Mouse (Mus musculus) stomach, embryonic 14.5 days (tissue): ENCODE data around the gene Spx. TPM values are rescaled to one million over a fixed set of nuclear protein-coding genes. Genes with fewer than 3 reads are reported as not detected.

Experiments
- ATAC-seq: fragments of 200-750 bp; cut with Nextera tagmentation; 2 replicates; pipeline ENCODE4 v1.8.0; 2017; ENCODE audit warnings: low read depth, moderate TSS enrichment; ENCODE audit not compliant: insufficient number of reproducible peaks, insufficient read depth, low FRiP score
- H3K27ac ChIP-seq: fragments of 300-500 bp; sonication (generic); 2 replicates; pipeline ENCODE4 v1.5.1; 2014; ENCODE audit warnings: mild to moderate bottlenecking, low read length, moderate library complexity, mixed read lengths
- H3K27me3 ChIP-seq: fragments of 300-500 bp; sonication (generic); 2 replicates; pipeline ENCODE4 v1.6.1; 2014; ENCODE audit warnings: low read length, control low read depth, mixed read lengths; ENCODE audit not compliant: control insufficient read depth, insufficient read depth
- H3K36me3 ChIP-seq: fragments of 300-500 bp; sonication (generic); 2 replicates; pipeline ENCODE4 v1.6.1; 2014; ENCODE audit warnings: mild to moderate bottlenecking, control low read depth, low read length, moderate library complexity, mixed read lengths; ENCODE audit not compliant: control insufficient read depth, insufficient read depth
- H3K4me1 ChIP-seq: fragments of 300-500 bp; sonication (generic); 2 replicates; pipeline ENCODE4 v1.6.1; 2014; ENCODE audit warnings: low read length, control low read depth, mixed read lengths; ENCODE audit not compliant: control insufficient read depth, insufficient read depth
- H3K4me2 ChIP-seq: fragments of 300-500 bp; sonication (generic); replicated peaks from 2 replicates; pipeline ENCODE4 v1.6.1; 2014; ENCODE audit warnings: low read depth, low read length, control low read depth
- H3K4me3 ChIP-seq: fragments of 300-500 bp; sonication (generic); 2 replicates; pipeline ENCODE4 v1.5.1; 2014; ENCODE audit warnings: low read depth, low read length, control low read depth
- H3K9ac ChIP-seq: fragments of 300-500 bp; sonication (generic); replicated peaks from 2 replicates; pipeline ENCODE4 v1.6.1; 2014; ENCODE audit warnings: low read depth, mild to moderate bottlenecking, control low read depth, low read length, moderate library complexity, mixed read lengths
- H3K9me3 ChIP-seq: fragments of 300-500 bp; sonication (generic); 2 replicates; pipeline ENCODE4 v1.6.1; 2016; ENCODE audit warnings: low read depth, low read length, control low read depth; ENCODE audit not compliant: control insufficient read depth
- WGBS: fragments of 180-500 bp; shearing (Covaris S2); extraction: QIAGEN DNeasy Blood & Tissue Kit; methylation state at CpG from one replicate; pipeline ENCODE4 v1.1.7; 2014; 5-methylcytosine and 5-hydroxymethylcytosine counted together
- polyA plus RNA-seq: library from polyadenylated mRNA; unstranded; fragments of >200 nt; fragmentation: Nextera tagmentation; extraction: Ambion mirVana; gene quantifications from 2 replicates; pipeline ENCODE4 v1.2.1, GENCODE M21; 2014

Spx gene
- polyA plus RNA-seq, result 1.0 and 1.3 TPM in 2 replicates

GRCm38 (mm10) chr6:142412906-142413491, at the start of gene Spx:
Gene Spx (plus strand): TSS chr6:142413441.
- H3K36me3 ChIP-seq, result no peaks in the 10 kb centered on the region
- no peak within 1 kb of the TSS for H3K4me2 ChIP-seq
- H3K9me3 ChIP-seq, result no peaks in the 10 kb centered on the region
- no peak for ATAC-seq
- no peak within 1 kb of the TSS; the same call in 1 of the 2 replicates for H3K4me3 ChIP-seq
- no peak within 1 kb of the TSS for H3K9ac ChIP-seq
- H3K27me3 ChIP-seq, result no peaks in the 10 kb centered on the region
- WGBS, result 50% methylated on average over 11 of the region's 11 CpGs
- H3K27ac ChIP-seq, result no peak within 1 kb of the TSS
- peaks cover 5% of the 10 kb centered on the region; the same call in 1 of the 2 replicates for H3K4me1 ChIP-seq

- Histone ChIP-seq H3K4me2 (no peak overlapping the region), H3K9me3 (no peaks in the 10 kb centered on the region), H3K4me3 (no peak overlapping the region), H3K36me3 (peaks cover 31% of the 10 kb centered on the region), H3K4me1 (no peaks in the 10 kb centered on the region), H3K9ac (no peak overlapping the region), H3K27ac (no peak overlapping the region), H3K27me3 (no peaks in the 10 kb centered on the region)
- no peak for ATAC-seq
- WGBS, result 84% methylated on average over 8 of the region's 8 CpGs
Measured at GRCm38 (mm10) chr6:142365742-142366472, 47.3 kb upstream of the Spx start.

GRCm38 (mm10) chr6:142366473-142367018, 46.7 kb upstream of the Spx start:
- H3K4me2 ChIP-seq, result no peak overlapping the region
- H3K9me3 ChIP-seq, result no peaks in the 10 kb centered on the region
- H3K9ac ChIP-seq, result no peak overlapping the region
- H3K4me3 ChIP-seq, result no peak overlapping the region
- no peak for ATAC-seq
- 93% methylated on average over 10 of the region's 10 CpGs for WGBS
- H3K27ac ChIP-seq, result no peak overlapping the region
- no peaks in the 10 kb centered on the region for H3K27me3 ChIP-seq
- H3K4me1 ChIP-seq, result no peaks in the 10 kb centered on the region
- H3K36me3 ChIP-seq, result peaks cover 27% of the 10 kb centered on the region

GRCm38 (mm10) chr6:142367565-142367964, 45.7 kb upstream of the Spx start:
- no peak for ATAC-seq
- Histone ChIP-seq H3K4me1 (no peaks in the 10 kb centered on the region), H3K4me3 (no peak overlapping the region), H3K4me2 (no peak overlapping the region), H3K27me3 (no peaks in the 10 kb centered on the region), H3K27ac (no peak overlapping the region), H3K36me3 (peaks cover 27% of the 10 kb centered on the region), H3K9ac (no peak overlapping the region), H3K9me3 (no peaks in the 10 kb centered on the region)
- 81% methylated on average over 3 of the region's 3 CpGs for WGBS

- Histone ChIP-seq H3K27me3 (no peaks in the 10 kb centered on the region), H3K27ac (no peak overlapping the region), H3K4me3 (no peak overlapping the region), H3K4me1 (no peaks in the 10 kb centered on the region), H3K9me3 (no peaks in the 10 kb centered on the region), H3K4me2 (no peak overlapping the region), H3K9ac (no peak overlapping the region), H3K36me3 (peaks cover 17% of the 10 kb centered on the region)
- WGBS, result 89% methylated on average over 3 of the region's 3 CpGs
- no peak for ATAC-seq
Measured at GRCm38 (mm10) chr6:142369568-142369967, 43.7 kb upstream of the Spx start.

- Histone ChIP-seq H3K36me3 (peaks cover 4% of the 10 kb centered on the region), H3K4me1 (no peaks in the 10 kb centered on the region), H3K27me3 (no peaks in the 10 kb centered on the region), H3K4me3 (no peak overlapping the region), H3K9ac (no peak overlapping the region), H3K9me3 (no peaks in the 10 kb centered on the region), H3K27ac (no peak overlapping the region), H3K4me2 (no peak overlapping the region)
- WGBS, result 69% methylated on average over 1 of the region's 1 CpGs
- ATAC-seq, result no peak
Measured at GRCm38 (mm10) chr6:142377081-142377480, 36.2 kb upstream of the Spx start.

- ATAC-seq, result no peak
- no peaks in the 10 kb centered on the region for H3K4me1 ChIP-seq
- H3K9me3 ChIP-seq, result no peaks in the 10 kb centered on the region
- H3K36me3 ChIP-seq, result no peaks in the 10 kb centered on the region; the same call in 1 of the 2 replicates
- no peaks in the 10 kb centered on the region for H3K27me3 ChIP-seq
- H3K4me3 ChIP-seq, result no peak overlapping the region
- no peak overlapping the region for H3K4me2 ChIP-seq
- H3K9ac ChIP-seq, result no peak overlapping the region
- WGBS, result 82% methylated on average over 8 of the region's 8 CpGs
- H3K27ac ChIP-seq, result no peak overlapping the region
Measured at GRCm38 (mm10) chr6:142378576-142379330, 34.5 kb upstream of the Spx start.

- Histone ChIP-seq H3K27me3 (no peaks in the 10 kb centered on the region), H3K27ac (no peak overlapping the region), H3K36me3 (no peaks in the 10 kb centered on the region; the same call in 1 of the 2 replicates), H3K4me1 (no peaks in the 10 kb centered on the region), H3K9ac (no peak overlapping the region), H3K9me3 (no peaks in the 10 kb centered on the region), H3K4me3 (no peak overlapping the region), H3K4me2 (no peak overlapping the region)
- 89% methylated on average over 6 of the region's 6 CpGs for WGBS
- no peak for ATAC-seq
Measured at GRCm38 (mm10) chr6:142379961-142380360, 33.3 kb upstream of the Spx start.
